Mouse (Mus musculus): ENCODE results near the gene Tinf2. TPM values are rescaled to one million over a fixed set of nuclear protein-coding genes. Genes with fewer than 3 reads are reported as not detected.

Gene Tinf2
- total RNA-seq, 2 experiments from 2014 or later = 9.4 to 10.8 TPM

- intact Hi-C loops (cut with DNase I) = no loop called here
- no peak for DNase-seq
Observed at GRCm38 (mm10) chr14:55641291-55641690, 40.3 kb downstream of the Tinf2 start.

GRCm38 (mm10) chr14:55640816-55641215 is 40.8 kb downstream of the Tinf2 start:
- intact Hi-C loops (cut with DNase I) = no loop called here

GRCm38 (mm10) chr14:55637795-55638194 is 43.8 kb downstream of the Tinf2 start, which contains the start of gene Gm49378:
Gene Gm49378, minus strand, starts transcription at chr14:55637895.
- no peak for DNase-seq
- intact Hi-C loops (cut with DNase I) = no loop called here

More at GRCm38 (mm10) chr14:55640816-55641215, 40.8 kb downstream of the Tinf2 start:
- DNase-seq = no peak

- intact Hi-C loops (cut with DNase I) = no loop called here
- DNase-seq = peak; percentile 77 to 86
Observed at GRCm38 (mm10) chr14:55635523-55636007, 46.1 kb downstream of the Tinf2 start, which contains the start of gene Ipo4. Gene Ipo4, minus strand, starts transcription at chr14:55635957.

- DNase-seq = peak in 1 of 2 experiments; percentile 33
- intact Hi-C loops (cut with DNase I) = loop anchor here (5.0 kb wide), 2 partner anchors 43 to 107 kb away; partner anchors contain the start of genes Psme2 and Rnf31
Observed at GRCm38 (mm10) chr14:55634874-55635522, 46.6 kb downstream of the Tinf2 start.

- intact Hi-C loops (cut with DNase I) = loop anchor here (5.0 kb wide), 1 partner anchor 128 kb away; the partner anchor contains the start of gene Cideb
- DNase-seq = peak in 1 of 2 experiments; percentile 42
Observed at GRCm38 (mm10) chr14:55629312-55629711, 52.3 kb downstream of the Tinf2 start.

GRCm38 (mm10) chr14:55628077-55628827 is 53.4 kb downstream of the Tinf2 start:
- no peak for DNase-seq
- intact Hi-C loops (cut with DNase I) = loop anchor here (5.0 kb wide), 1 partner anchor 129 kb away; the partner anchor contains the start of gene Cideb

Other genes starting within 250 kb of the Tinf2 start
- 10 to 100 TPM; 43.3 to 50.8 TPM for gene Dhrs4, start 203.1 kb downstream of the Tinf2 start, total RNA-seq (2021)
- gene Carmil3, start 191.2 kb downstream of the Tinf2 start, total RNA-seq (2021) = under 1 TPM; 0.47 to 0.89 TPM
- gene Cpne6, start 171.4 kb downstream of the Tinf2 start, total RNA-seq (2021) = not detected
- not detected for gene Nrl, start 156.8 kb downstream of the Tinf2 start, total RNA-seq (2021)
- gene Pck2, start 141.6 kb downstream of the Tinf2 start, total RNA-seq (2021) = 1 to 10 TPM; 4.2 to 4.5 TPM
- 100 to 1,000 TPM; 102 to 123 TPM for gene Dcaf11, start 121.8 kb downstream of the Tinf2 start, total RNA-seq (2021)
- not detected for gene A730061H03Rik, start 121.4 kb downstream of the Tinf2 start, total RNA-seq (2021)
- 100 to 1,000 TPM; 296 to 299 TPM for gene Fitm1, start 106.2 kb downstream of the Tinf2 start, total RNA-seq (2021)
- 10 to 100 TPM; 67.4 to 69.7 TPM for gene Psme1, start 103.7 kb downstream of the Tinf2 start, total RNA-seq (2021)
- 10 to 100 TPM; 29.6 to 34.6 TPM for gene Emc9, start 96.5 kb downstream of the Tinf2 start, total RNA-seq (2021)
- 10 to 100 TPM; 55.2 to 59.5 TPM for gene Psme2, start 90.7 kb downstream of the Tinf2 start, total RNA-seq (2021)
- gene Rnf31, start 90.1 kb downstream of the Tinf2 start, total RNA-seq (2021) = 10 to 100 TPM; 18.8 to 19.6 TPM
- gene Irf9, start 78.2 kb downstream of the Tinf2 start, total RNA-seq (2021) = 1 to 10 TPM; 4.1 to 4.6 TPM
- not detected for gene Rec8, start 63.8 kb downstream of the Tinf2 start, total RNA-seq (2021)
- gene Ipo4, start 45.9 kb downstream of the Tinf2 start, total RNA-seq (2021) = 10 to 100 TPM; 62.1 to 66.9 TPM
- gene Gm49378, start 43.9 kb downstream of the Tinf2 start, total RNA-seq (2021) = 1 to 10 TPM in 1 of 2 experiments, not detected in 1; 1.0 TPM
- 10 to 100 TPM; 15.0 to 15.2 TPM for gene Tm9sf1, start 38.0 kb downstream of the Tinf2 start, total RNA-seq (2021)
- under 1 TPM in 1 of 2 experiments, not detected in 1; 0.23 TPM for gene Tssk4, start 31.6 kb downstream of the Tinf2 start, total RNA-seq (2021)
- gene Mdp1, start 21.3 kb downstream of the Tinf2 start, total RNA-seq (2021) = 10 to 100 TPM; 14.2 to 16.8 TPM
- 1 to 10 TPM; 1.9 to 2.6 TPM for gene Gmpr2, start 9.9 kb downstream of the Tinf2 start, total RNA-seq (2021)
- gene Nedd8, start 9.7 kb downstream of the Tinf2 start, total RNA-seq (2021) = 100 to 1,000 TPM; 174 to 184 TPM
- gene Tgm1, start 32.1 kb upstream of the Tinf2 start, total RNA-seq (2021) = not detected
- gene Rabggta, start 40.4 kb upstream of the Tinf2 start, total RNA-seq (2021) = 1 to 10 TPM; 8.9 to 9.4 TPM
- 10 to 100 TPM; 27.3 to 35.9 TPM for gene Dhrs1, start 63.9 kb upstream of the Tinf2 start, total RNA-seq (2021)
- 10 to 100 TPM; 10.5 to 11.8 TPM for gene Nop9, start 63.9 kb upstream of the Tinf2 start, total RNA-seq (2021)
- not detected for gene Cideb, start 76.6 kb upstream of the Tinf2 start, total RNA-seq (2021)
- not detected for gene Ltb4r2, start 79.6 kb upstream of the Tinf2 start, total RNA-seq (2021)
- not detected for gene Ltb4r1, start 84.1 kb upstream of the Tinf2 start, total RNA-seq (2021)
- gene Adcy4, start 102.3 kb upstream of the Tinf2 start, total RNA-seq (2021) = 1 to 10 TPM; 5.3 to 6.5 TPM
- under 1 TPM; 0.59 to 0.67 TPM for gene Ripk3, start 107.0 kb upstream of the Tinf2 start, total RNA-seq (2021)
- gene Nfatc4, start 141.3 kb upstream of the Tinf2 start, total RNA-seq (2021) = 1 to 10 TPM; 3.3 TPM
- 1 to 10 TPM; 2.1 to 2.7 TPM for gene Nynrin, start 172.2 kb upstream of the Tinf2 start, total RNA-seq (2021)
- gene Cbln3, start 202.6 kb upstream of the Tinf2 start, total RNA-seq (2021) = not detected
- gene Khnyn, start 203.1 kb upstream of the Tinf2 start, total RNA-seq (2021) = 1 to 10 TPM; 6.0 to 7.5 TPM
- gene Sdr39u1, start 218.5 kb upstream of the Tinf2 start, total RNA-seq (2021) = 100 to 1,000 TPM; 111 to 122 TPM

All from gastrocnemius, postnatal 36 days (tissue).